Mouse (Mus musculus) limb, embryonic 11.5 days (tissue): ENCODE data around the gene Rgs12. TPM values are rescaled to one million over a fixed set of nuclear protein-coding genes. Genes with fewer than 3 reads are reported as not detected.

Experiments
- ATAC-seq: fragments of 200-750 bp; cut with Nextera tagmentation; 2 replicates; pipeline ENCODE4 v1.8.0; 2017; ENCODE audit warnings: low read depth; ENCODE audit not compliant: insufficient number of reproducible peaks, low FRiP score, low TSS enrichment
- DNase-seq: peaks from one replicate; pipeline ENCODE4 v3.0.0-alpha.2; 2015; ENCODE audit warnings: low spot score
- H3K27ac ChIP-seq: fragments of 300-500 bp; sonication (generic); replicated peaks from 2 replicates; pipeline ENCODE4 v1.5.1; 2014; ENCODE audit warnings: low read depth, mild to moderate bottlenecking, low read length
- H3K27me3 ChIP-seq: fragments of 300-500 bp; sonication (generic); 2 replicates; pipeline ENCODE4 v1.6.1; 2014; ENCODE audit warnings: mild to moderate bottlenecking, low read length, mixed read lengths; ENCODE audit not compliant: control insufficient read depth, insufficient read depth
- H3K36me3 ChIP-seq: fragments of 300-500 bp; sonication (generic); 2 replicates; pipeline ENCODE4 v1.6.1; 2014; ENCODE audit warnings: mild to moderate bottlenecking, low read length, moderate library complexity, mixed read lengths; ENCODE audit not compliant: control insufficient read depth, insufficient read depth
- H3K4me1 ChIP-seq: fragments of 300-500 bp; sonication (generic); 2 replicates; pipeline ENCODE4 v1.6.1; 2014; ENCODE audit warnings: low read length, mixed read lengths; ENCODE audit not compliant: control insufficient read depth, insufficient read depth
- H3K4me2 ChIP-seq: fragments of 300-500 bp; sonication (generic); 2 replicates; pipeline ENCODE4 v1.6.1; 2014; ENCODE audit warnings: low read depth, mild to moderate bottlenecking, moderate library complexity; ENCODE audit not compliant: severe bottlenecking
- H3K4me3 ChIP-seq: fragments of 300-500 bp; sonication (generic); 2 replicates; pipeline ENCODE4 v1.5.1; 2014; ENCODE audit warnings: low read depth, low read length
- H3K9ac ChIP-seq: fragments of 300-500 bp; sonication (generic); 2 replicates; pipeline ENCODE4 v1.6.1; 2014; ENCODE audit warnings: mild to moderate bottlenecking, low read length
- H3K9me3 ChIP-seq: fragments of 300-500 bp; sonication (generic); 2 replicates; pipeline ENCODE4 v1.6.1; 2016; ENCODE audit warnings: low read length; ENCODE audit not compliant: control insufficient read depth
- WGBS: fragments of 180-500 bp; shearing (Covaris S2); extraction: QIAGEN DNeasy Blood & Tissue Kit; methylation state at CpG from one replicate; pipeline ENCODE4 v1.1.7; 2014; 5-methylcytosine and 5-hydroxymethylcytosine counted together
- polyA plus RNA-seq: library from polyadenylated mRNA; unstranded; fragments of >200 nt; fragmentation: Nextera tagmentation; extraction: Ambion mirVana; gene quantifications from 2 replicates; pipeline ENCODE4 v1.2.1, GENCODE M21; 2014

Gene Rgs12
- polyA plus RNA-seq, 1 experiment from 2014 or later: 38.7 TPM

GRCm38 (mm10) chr5:34960021-34960420 lies 10.8 kb downstream of the Rgs12 start:
- H3K4me2 ChIP-seq: no peak overlapping the region
- DNase-seq (no peak), ATAC-seq (no peak)
- H3K27ac ChIP-seq: no peak overlapping the region
- H3K4me3 ChIP-seq: no peak overlapping the region
- no peaks in the 10 kb centered on the region for H3K9me3 ChIP-seq
- no peak overlapping the region for H3K9ac ChIP-seq
- peaks cover 4% of the 10 kb centered on the region; the same call in 1 of the 2 replicates for H3K36me3 ChIP-seq
- H3K4me1 ChIP-seq: peaks cover 3% of the 10 kb centered on the region; the same call in 1 of the 2 replicates
- no peaks in the 10 kb centered on the region for H3K27me3 ChIP-seq
- 85% methylated on average over 1 of the region's 1 CpGs for WGBS

GRCm38 (mm10) chr5:34965531-34965930 lies 16.3 kb downstream of the Rgs12 start:
- Histone ChIP-seq H3K36me3 (peaks cover 4% of the 10 kb centered on the region; the same call in 1 of the 2 replicates), H3K4me1 (no peaks in the 10 kb centered on the region), H3K4me3 (no peak overlapping the region), H3K9me3 (no peaks in the 10 kb centered on the region), H3K27me3 (no peaks in the 10 kb centered on the region), H3K4me2 (no peak overlapping the region), H3K9ac (no peak overlapping the region), H3K27ac (no peak overlapping the region)
- no peak for ATAC-seq
- DNase-seq: no peak
- 97% methylated on average over 12 of the region's 12 CpGs for WGBS

- no peak for ATAC-seq
- DNase-seq: no peak
- H3K9me3 ChIP-seq: no peaks in the 10 kb centered on the region
- no peaks in the 10 kb centered on the region for H3K4me1 ChIP-seq
- H3K4me2 ChIP-seq: no peak overlapping the region
- WGBS: 87% methylated on average over 5 of the region's 5 CpGs
- no peaks in the 10 kb centered on the region for H3K27me3 ChIP-seq
- no peak overlapping the region for H3K9ac ChIP-seq
- no peak overlapping the region for H3K4me3 ChIP-seq
- no peak overlapping the region for H3K27ac ChIP-seq
- H3K36me3 ChIP-seq: peaks cover 6% of the 10 kb centered on the region; the same call in 1 of the 2 replicates
These were observed 19.1 kb downstream of the Rgs12 start for GRCm38 (mm10) chr5:34968386-34968785.

- WGBS: 84% methylated on average over 3 of the region's 3 CpGs
- DNase-seq (no peak), ATAC-seq (no peak)
- Histone ChIP-seq H3K27me3 (no peaks in the 10 kb centered on the region), H3K4me1 (no peaks in the 10 kb centered on the region), H3K9me3 (no peaks in the 10 kb centered on the region), H3K4me3 (no peak overlapping the region), H3K9ac (no peak overlapping the region), H3K36me3 (peaks cover 11% of the 10 kb centered on the region; the same call in 1 of the 2 replicates), H3K4me2 (no peak overlapping the region), H3K27ac (no peak overlapping the region)
These were observed 23.2 kb downstream of the Rgs12 start for GRCm38 (mm10) chr5:34972471-34972870.

- DNase-seq (no peak), ATAC-seq (no peak)
- Histone ChIP-seq H3K27me3 (no peaks in the 10 kb centered on the region), H3K36me3 (peaks cover 14% of the 10 kb centered on the region; the same call in 1 of the 2 replicates), H3K27ac (no peak overlapping the region), H3K4me3 (no peak overlapping the region), H3K4me1 (no peaks in the 10 kb centered on the region), H3K9ac (no peak overlapping the region), H3K9me3 (no peaks in the 10 kb centered on the region), H3K4me2 (no peak overlapping the region)
- 93% methylated on average over 8 of the region's 8 CpGs for WGBS
These were observed 24.5 kb downstream of the Rgs12 start for GRCm38 (mm10) chr5:34973560-34974317.

GRCm38 (mm10) chr5:34974773-34975443 lies 25.7 kb downstream of the Rgs12 start:
- Histone ChIP-seq H3K4me1 (no peaks in the 10 kb centered on the region), H3K9ac (no peak overlapping the region), H3K4me3 (no peak overlapping the region), H3K27ac (no peak overlapping the region), H3K9me3 (no peaks in the 10 kb centered on the region), H3K36me3 (peaks cover 14% of the 10 kb centered on the region; the same call in 1 of the 2 replicates), H3K27me3 (no peaks in the 10 kb centered on the region), H3K4me2 (no peak overlapping the region)
- DNase-seq (no peak), ATAC-seq (no peak)
- 89% methylated on average over 11 of the region's 11 CpGs for WGBS

- no peaks in the 10 kb centered on the region for H3K4me1 ChIP-seq
- DNase-seq (no peak), ATAC-seq (no peak)
- H3K27me3 ChIP-seq: no peaks in the 10 kb centered on the region
- no peak overlapping the region for H3K27ac ChIP-seq
- H3K9me3 ChIP-seq: no peaks in the 10 kb centered on the region
- no peak overlapping the region for H3K4me3 ChIP-seq
- no peak overlapping the region for H3K4me2 ChIP-seq
- H3K36me3 ChIP-seq: peaks cover 16% of the 10 kb centered on the region; the same call in 1 of the 2 replicates
- 96% methylated on average over 9 of the region's 9 CpGs for WGBS
- H3K9ac ChIP-seq: no peak overlapping the region
These were observed 27.5 kb downstream of the Rgs12 start for GRCm38 (mm10) chr5:34976540-34977292.

GRCm38 (mm10) chr5:34980099-34980498 lies 30.9 kb downstream of the Rgs12 start:
- H3K36me3 ChIP-seq: peaks cover 23% of the 10 kb centered on the region; the same call in 1 of the 2 replicates
- H3K4me3 ChIP-seq: no peak overlapping the region
- no peak overlapping the region for H3K27ac ChIP-seq
- no peak overlapping the region for H3K4me2 ChIP-seq
- H3K9ac ChIP-seq: no peak overlapping the region
- DNase-seq: no peak
- no peaks in the 10 kb centered on the region for H3K4me1 ChIP-seq
- WGBS: 90% methylated on average over 6 of the region's 6 CpGs
- H3K27me3 ChIP-seq: no peaks in the 10 kb centered on the region
- ATAC-seq: no peak
- H3K9me3 ChIP-seq: no peaks in the 10 kb centered on the region
